Mouse (Mus musculus) lung, adult 2 months (tissue): ENCODE data around the gene Tmem11.

Experiments
- CTCF ChIP-seq: fragments of 200-500 bp; IDR thresholded peaks from 2 replicates; pipeline ENCODE4 v1.5.1; 2011; ENCODE audit warnings: mild to moderate bottlenecking, low read length, control low read depth; ENCODE audit not compliant: insufficient read depth
- POLR2A ChIP-seq: fragments of 200-500 bp; IDR thresholded peaks from 2 replicates; pipeline ENCODE4 v1.6.1; 2011; ENCODE audit warnings: low read depth, mild to moderate bottlenecking, control low read depth, low read length, borderline replicate concordance; ENCODE audit errors: extremely low read depth

GRCm38 (mm10) chr11:60906449-60906848 is 27.4 kb upstream of the Tmem11 start:
- TF ChIP-seq CTCF, result no peak
- no peak for TF ChIP-seq POLR2A
